Comparison of ENCODE assay signal across 21 mouse cellular contexts in the genomic region with DNA sequence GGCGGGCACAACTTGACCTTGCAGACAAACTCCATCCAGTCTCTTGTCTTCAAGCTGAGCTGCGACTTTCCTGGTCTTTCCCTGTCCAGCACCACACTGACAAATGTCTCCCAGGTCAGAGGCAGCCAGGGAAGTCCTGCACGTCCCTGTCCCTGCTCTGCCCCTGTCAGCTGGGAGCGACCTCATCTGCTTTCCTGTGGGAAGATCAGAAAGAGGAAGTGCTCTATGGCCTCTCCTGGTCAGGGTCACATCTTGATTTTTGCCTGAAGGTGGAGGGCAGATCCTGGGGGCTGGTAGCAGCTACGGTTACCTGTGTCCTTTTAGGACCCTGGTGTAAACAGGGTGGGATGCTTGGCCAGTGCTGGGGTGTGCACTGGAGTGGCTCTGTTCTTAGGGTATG. TPM values are rescaled to one million over a fixed set of nuclear protein-coding genes. Genes with fewer than 3 reads are reported as not detected.
DNase-seq lines count a peak whose midpoint lies in the region; ATAC-seq lines count a peak whose summit lies in the region.
"Had no signal": no experiment of that assay in that cellular context is flagged by ENCODE, and none has a peak within 500 bp of the region (broad histone marks: within the 10 kb centered on the region; RNA-seq: fewer than 3 reads in every experiment).

No protein-coding gene starts in this region.

- no peak for DNase-seq in gastrocnemius, postnatal 36 days
- DNase-seq in heart, postnatal 36 days = no peak
- DNase-seq in cerebellum, adult 11 months = no peak
- DNase-seq: adrenal gland, adult 2 months; adrenal gland, postnatal 10 days; adrenal gland, postnatal 25 days; B cell, adult 2 months; cerebellum, adult 11-12 months; cerebellum, adult 2 months; cerebellum, adult 9-10 months; cerebellum, postnatal 10 days; cerebellum, postnatal 25 days; embryo, embryonic 11 days had no signal

- ATAC-seq in common myeloid progenitor, adult 5-6 weeks (replicated peaks; ENCODE audit: low read depth, poor library complexity, severe bottlenecking) = peak; percentile 50
- peak; percentile 22 to 32; a peak in 1 of 4 replicates for ATAC-seq in hematopoietic stem cell, adult 5-6 weeks (replicated peaks in 1 of 2; ENCODE audit: insufficient read depth in 1 of 2, low FRiP score in 2 of 2, low TSS enrichment in 1 of 2, low read depth in 1 of 2, poor library complexity in 2 of 2, severe bottlenecking in 2 of 2)
- peak; percentile 66 for ATAC-seq in megakaryocyte progenitor cell, adult 5-6 weeks (replicated peaks; ENCODE audit: poor library complexity)
- ATAC-seq: activated CD4-positive, CD25-positive, alpha-beta regulatory T cell, adult 4 months; CD4-positive, CD25-positive, alpha-beta regulatory T cell, adult 4 months; forebrain, embryonic 14.5 days; forebrain, embryonic 16.5 days; Patski had no signal

- intact Hi-C loops in gastrocnemius, postnatal 36 days (cut with DNase I) = no loop called here
- intact Hi-C loops in heart, postnatal 36 days (cut with DNase I) = no loop called here

RNA-seq across cellular contexts. Expression of a gene that starts 10.4 kb away (rescaled TPM):
- total RNA-seq in common myeloid progenitor, adult 5-6 weeks (2017) = 0.05 TPM in 1 of 2 replicates, not detected in the other
- 0.25 TPM in 1 of 2 replicates, not detected in the other for total RNA-seq in hematopoietic stem cell, adult 5-6 weeks (2017)
- total RNA-seq in megakaryocyte progenitor cell, adult 5-6 weeks (2015) = 0.17 TPM in 1 of 2 replicates, not detected in the other
- total RNA-seq in megakaryocyte progenitor cell, adult 5-6 weeks (2017) = not detected in 2 replicates
- not detected for total RNA-seq in gastrocnemius, postnatal 36 days (2021)
- total RNA-seq in heart, postnatal 36 days (2021) = under 1 TPM; 0.24 to 0.31 TPM

RNA-seq across cellular contexts. Expression of a gene that starts 16.0 kb away (rescaled TPM):
- 0.58 and 2.2 TPM in 2 replicates for total RNA-seq in common myeloid progenitor, adult 5-6 weeks (2017)
- total RNA-seq in hematopoietic stem cell, adult 5-6 weeks (2017) = 3.4 and 4.9 TPM in 2 replicates
- 0.25 and 0.32 TPM in 2 replicates for total RNA-seq in megakaryocyte progenitor cell, adult 5-6 weeks (2015)
- total RNA-seq in megakaryocyte progenitor cell, adult 5-6 weeks (2017) = 1.2 and 1.3 TPM in 2 replicates
- 1 to 10 TPM; 3.3 to 3.8 TPM for total RNA-seq in gastrocnemius, postnatal 36 days (2021)
- total RNA-seq in heart, postnatal 36 days (2021) = 1 to 10 TPM; 6.8 to 6.9 TPM

RNA-seq across cellular contexts. Expression of a gene that starts 40.6 kb away (rescaled TPM):
- total RNA-seq in common myeloid progenitor, adult 5-6 weeks (2017) = 293 and 407 TPM in 2 replicates
- total RNA-seq in hematopoietic stem cell, adult 5-6 weeks (2017) = 565 and 601 TPM in 2 replicates
- 88.4 and 140 TPM in 2 replicates for total RNA-seq in megakaryocyte progenitor cell, adult 5-6 weeks (2015)
- total RNA-seq in megakaryocyte progenitor cell, adult 5-6 weeks (2017) = 48.8 and 85.6 TPM in 2 replicates
- 10 to 100 TPM; 20.9 to 25.5 TPM for total RNA-seq in gastrocnemius, postnatal 36 days (2021)
- 10 to 100 TPM; 42.5 to 62.0 TPM for total RNA-seq in heart, postnatal 36 days (2021)

RNA-seq across cellular contexts. Expression of a gene that starts 57.8 kb away (rescaled TPM):
- 0.78 and 0.82 TPM in 2 replicates for total RNA-seq in common myeloid progenitor, adult 5-6 weeks (2017)
- 0.13 and 0.30 TPM in 2 replicates for total RNA-seq in hematopoietic stem cell, adult 5-6 weeks (2017)
- 0.49 TPM in 1 of 2 replicates, not detected in the other for total RNA-seq in megakaryocyte progenitor cell, adult 5-6 weeks (2015)
- total RNA-seq in megakaryocyte progenitor cell, adult 5-6 weeks (2017) = 0.14 and 0.37 TPM in 2 replicates
- 1 to 10 TPM; 2.6 to 4.9 TPM for total RNA-seq in gastrocnemius, postnatal 36 days (2021)
- total RNA-seq in heart, postnatal 36 days (2021) = 10 to 100 TPM; 16.6 to 20.4 TPM
